In genomic region chr11:63143486-63143885, GRCm38 (mm10) we compare ENCODE assay signal across 22 mouse cellular contexts. TPM values are rescaled to one million over a fixed set of nuclear protein-coding genes. Genes with fewer than 3 reads are reported as not detected.
DNase-seq lines count a peak whose midpoint lies in the region; ATAC-seq lines count a peak whose summit lies in the region.
"Had no signal": no experiment of that assay in that cellular context is flagged by ENCODE, and none has a peak within 500 bp of the region (broad histone marks: within the 10 kb centered on the region; RNA-seq: fewer than 3 reads in every experiment).

No protein-coding gene starts in this region.

- H3K4me1 ChIP-seq in heart, embryonic 11.5 days (ENCODE audit: control insufficient read depth, insufficient read depth, low read length): peaks cover 7% of the 10 kb centered on the region; the same call in 1 of the 2 replicates
- H3K4me1 ChIP-seq in heart, embryonic 10.5 days: peaks cover 28% of the 10 kb centered on the region
- H3K4me1 ChIP-seq: limb, embryonic 12.5 days; midbrain, embryonic 15.5 days had no signal

- no peaks in the 10 kb centered on the region for H3K9me3 ChIP-seq in heart, embryonic 11.5 days (replicated peaks; ENCODE audit: control insufficient read depth, low read length)
- no peaks in the 10 kb centered on the region for H3K9me3 ChIP-seq in heart, embryonic 10.5 days
- H3K9me3 ChIP-seq: embryonic facial prominence, embryonic 15.5 days; limb, embryonic 12.5 days; midbrain, embryonic 15.5 days had no signal

- DNase-seq in heart, adult 18-20 months: peak; percentile 58 to 71
- peak; percentile 62 for DNase-seq in adrenal gland, postnatal 36 days
- no peak for DNase-seq in heart, embryonic 10.5 days (ENCODE audit: low spot score)
- DNase-seq in heart, postnatal 4 days: peak; percentile 56
- DNase-seq in neural tube, embryonic 10.5 days (ENCODE audit: extremely low spot score, low spot score): no peak
- no peak for DNase-seq in liver
- DNase-seq: cerebellum, adult 8-10 months; kidney, adult 11 months; kidney, postnatal 10 days; thymus, postnatal 36 days had no signal

- no peak overlapping the region for H3K4me2 ChIP-seq in heart, embryonic 11.5 days
- H3K4me2 ChIP-seq: embryonic facial prominence, embryonic 15.5 days; limb, embryonic 12.5 days; midbrain, embryonic 15.5 days had no signal

- H3K4me3 ChIP-seq in heart, embryonic 11.5 days (ENCODE audit: low read depth, low read length): no peak overlapping the region
- H3K4me3 ChIP-seq in heart, embryonic 10.5 days: no peak overlapping the region
- H3K4me3 ChIP-seq: embryonic facial prominence, embryonic 15.5 days; layer of hippocampus, adult 2 months; left cerebral cortex, adult 2 months; limb, embryonic 12.5 days; midbrain, embryonic 15.5 days had no signal

- WGBS in heart, embryonic 11.5 days (ENCODE audit: insufficient replicate concordance): 59% methylated on average over 8 of the region's 8 CpGs
- WGBS in heart, embryonic 10.5 days: 59% methylated on average over 8 of the region's 8 CpGs

- H3K9ac ChIP-seq in heart, embryonic 11.5 days (ENCODE audit: low read depth, low read length): no peak overlapping the region
- H3K9ac ChIP-seq: embryonic facial prominence, embryonic 15.5 days; limb, embryonic 12.5 days; liver, embryonic 14.5 days; midbrain, embryonic 15.5 days had no signal

- no peaks in the 10 kb centered on the region; the same call in 1 of the 2 replicates for H3K36me3 ChIP-seq in heart, embryonic 11.5 days (ENCODE audit: control insufficient read depth, insufficient read depth, low read length)
- H3K36me3 ChIP-seq in heart, embryonic 10.5 days: peaks cover 39% of the 10 kb centered on the region; the same call in 1 of the 2 replicates
- H3K36me3 ChIP-seq: midbrain, embryonic 15.5 days had no signal

- no peak overlapping the region for H3K27ac ChIP-seq in heart, embryonic 11.5 days (ENCODE audit: low read depth, low read length)
- peak overlapping the region; percentile 62 for H3K27ac ChIP-seq in heart, embryonic 10.5 days
- H3K27ac ChIP-seq: embryonic facial prominence, embryonic 15.5 days; layer of hippocampus, adult 2 months; left cerebral cortex, adult 2 months; limb, embryonic 12.5 days; liver, embryonic 14.5 days; midbrain, embryonic 15.5 days; stomach, postnatal 0 days had no signal

- no peaks in the 10 kb centered on the region for H3K27me3 ChIP-seq in heart, embryonic 11.5 days (ENCODE audit: control insufficient read depth, insufficient read depth, low read length)
- no peaks in the 10 kb centered on the region for H3K27me3 ChIP-seq in heart, embryonic 10.5 days (ENCODE audit: insufficient read depth, poor library complexity, severe bottlenecking)
- H3K27me3 ChIP-seq: embryonic facial prominence, embryonic 15.5 days; limb, embryonic 12.5 days; midbrain, embryonic 15.5 days had no signal

- ATAC-seq in heart, embryonic 11.5 days (replicated peaks; ENCODE audit: insufficient number of reproducible peaks, low FRiP score, low TSS enrichment): no peak
- ATAC-seq: activated CD4-positive, CD25-positive, alpha-beta regulatory T cell, adult 4 months; hindbrain, embryonic 16.5 days; midbrain, embryonic 15.5 days; Patski had no signal

RNA-seq across cellular contexts. Expression of gene Pmp22, which starts 14.7 kb away (rescaled TPM):
- total RNA-seq in heart, adult 18-20 months (2021): 10 to 100 TPM; 37.4 to 40.8 TPM
- polyA plus RNA-seq in heart, embryonic 11.5 days (2014; fragmentation: Nextera tagmentation; extraction: Ambion mirVana): 77.9 and 89.4 TPM in 2 replicates
- 100 to 1,000 TPM; 111 to 179 TPM for total RNA-seq in adrenal gland, postnatal 36 days (2021)
- polyA plus RNA-seq in heart, embryonic 10.5 days (2016; fragmentation: Nextera tagmentation; extraction: Ambion mirVana): 98.2 and 147 TPM in 2 replicates
- total RNA-seq in heart, postnatal 4 days (2021): 10 to 100 TPM; 90.1 to 91.4 TPM
- total RNA-seq: granulocyte monocyte progenitor cell, adult 5-6 weeks had no signal
- polyA plus RNA-seq: activated CD4-positive, CD25-positive, alpha-beta regulatory T cell, adult 4 months had no signal

Comparison
In these comparisons a context has a peak if more than half of its experiments do, and no peak if none do; other contexts are left out.
1. DNase-seq: peak in heart, adult 18-20 months (2 of 2), adrenal gland, postnatal 36 days (2 of 2) and heart, postnatal 4 days (single experiment); none in heart, embryonic 10.5 days (single experiment), neural tube, embryonic 10.5 days (single experiment) and liver (single experiment).